Mouse (Mus musculus): ENCODE measurements at regions not wholly inside any gene's neighbourhood (a gene's known extent, or its start where the extent isn't known, plus 50 kb on each side); places are given as distances from the start of the nearest gene placed in this dataset.

DNA sequence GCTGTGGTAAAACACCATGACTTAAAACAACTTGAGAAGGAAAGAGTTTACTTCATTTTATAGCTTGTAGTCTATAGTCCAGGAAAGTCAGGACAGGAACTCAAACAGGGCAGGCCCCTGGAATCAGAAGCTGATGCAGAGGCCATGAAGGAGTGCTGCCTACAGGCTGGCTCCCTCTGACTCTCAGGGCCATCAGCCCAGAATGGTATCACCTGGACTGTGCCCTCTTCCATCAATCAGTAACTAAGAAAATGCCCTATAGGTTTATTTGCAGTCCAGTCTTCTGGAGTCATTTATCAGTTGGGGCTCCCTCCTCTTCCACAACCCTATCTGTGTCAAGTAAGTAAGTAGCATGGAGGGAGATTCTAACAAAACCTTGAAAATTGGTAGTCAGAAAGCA is 466.4 kb upstream of the Ercc4 start:
- TF ChIP-seq CTCF (IDR thresholded peaks at IDR 0.05; ENCODE audit: control insufficient read depth, insufficient read depth, low read length): no peak
- no peak for TF ChIP-seq POLR2A (IDR thresholded peaks at IDR 0.05; ENCODE audit: borderline replicate concordance, control insufficient read depth, low read depth, low read length)

Data from bone marrow, adult 2 months (tissue).